Mouse (Mus musculus) liver, embryonic 13.5 days (tissue): ENCODE results near the gene Anxa1. TPM values are rescaled to one million over a fixed set of nuclear protein-coding genes. Genes with fewer than 3 reads are reported as not detected.

Source experiments
- ATAC-seq: fragments of 200-750 bp; cut with Nextera tagmentation; 2 replicates; pipeline ENCODE4 v1.8.0; 2017; ENCODE audit warnings: low read depth, mild to moderate bottlenecking, moderate number of reproducible peaks, moderate library complexity
- DNase-seq: peaks from one replicate; pipeline ENCODE4 v3.0.0; 2022
- H3K27ac ChIP-seq: fragments of 300-500 bp; sonication (generic); 2 replicates; pipeline ENCODE4 v1.5.1; 2015; ENCODE audit warnings: moderate library complexity, mild to moderate bottlenecking, inconsistent platforms
- H3K27me3 ChIP-seq: fragments of 300-500 bp; sonication (generic); 2 replicates; pipeline ENCODE4 v1.6.1; 2015; ENCODE audit warnings: mild to moderate bottlenecking, inconsistent platforms
- H3K36me3 ChIP-seq: fragments of 300-500 bp; sonication (generic); 2 replicates; pipeline ENCODE4 v1.6.1; 2015; ENCODE audit warnings: mild to moderate bottlenecking, inconsistent platforms
- H3K4me1 ChIP-seq: fragments of 300-500 bp; sonication (generic); replicated peaks from 2 replicates; pipeline ENCODE4 v1.6.1; 2015; ENCODE audit warnings: inconsistent platforms
- H3K4me2 ChIP-seq: fragments of 300-500 bp; sonication (generic); 2 replicates; pipeline ENCODE4 v1.6.1; 2015; ENCODE audit warnings: inconsistent platforms, mild to moderate bottlenecking, moderate library complexity
- H3K4me3 ChIP-seq: fragments of 300-500 bp; sonication (generic); replicated peaks from 2 replicates; pipeline ENCODE4 v1.5.1; 2015; ENCODE audit warnings: mild to moderate bottlenecking, inconsistent platforms
- H3K9ac ChIP-seq: fragments of 300-500 bp; sonication (generic); 2 replicates; pipeline ENCODE4 v1.6.1; 2015; ENCODE audit warnings: mild to moderate bottlenecking, inconsistent platforms
- H3K9me3 ChIP-seq: fragments of 300-500 bp; sonication (generic); replicated peaks from 2 replicates; pipeline ENCODE4 v1.6.1; 2016; ENCODE audit warnings: inconsistent platforms
- WGBS: fragments of 180-500 bp; shearing (Covaris S2); methylation state at CpG from one replicate; pipeline ENCODE4 v1.1.7; 2015; ENCODE audit not compliant: insufficient replicate concordance; 5-methylcytosine and 5-hydroxymethylcytosine counted together
- polyA plus RNA-seq: library from polyadenylated mRNA; unstranded; fragments of >200 nt; fragmentation: Nextera tagmentation; extraction: Ambion mirVana; gene quantifications from 2 replicates; pipeline ENCODE4 v1.2.1, GENCODE M21; 2015

Anxa1 gene
- 21.7 and 23.8 TPM in 2 replicates for polyA plus RNA-seq

DNA sequence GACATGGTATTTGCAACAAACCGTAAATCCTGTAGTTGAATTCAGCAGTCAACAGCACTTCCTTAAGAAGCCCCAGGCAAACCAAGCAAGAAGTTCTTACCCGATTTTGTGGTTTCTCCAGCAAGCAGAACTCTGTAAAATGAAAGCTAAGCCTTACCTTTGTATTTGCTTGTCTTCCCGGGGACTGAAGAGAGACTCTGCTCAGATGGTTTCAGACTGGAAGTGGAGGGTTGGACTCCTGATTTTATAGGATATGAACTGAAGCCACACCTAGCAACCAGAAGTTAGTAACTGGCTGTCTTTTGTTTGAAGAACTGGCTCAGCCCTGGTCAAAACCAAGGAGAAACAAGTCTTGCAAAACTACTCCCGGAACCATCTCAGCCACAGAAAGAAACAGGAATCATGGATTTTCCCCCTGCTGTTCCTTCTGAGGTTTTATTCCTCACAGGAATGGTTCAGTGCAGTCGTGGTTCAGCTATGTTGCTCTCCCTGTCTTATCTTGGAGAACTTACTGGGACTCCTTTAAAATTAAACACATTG lies at the start of gene Anxa1:
Gene Anxa1 (minus strand): TSS at position 490 of the 540 bp plus-strand sequence.
- no peak within 1 kb of the TSS for H3K9ac ChIP-seq
- 0 out of 2 replicates have a peak within 1 kb of the TSS, but pooled peaks have one; percentile 8 for H3K4me2 ChIP-seq
- H3K4me3 ChIP-seq, result peak within 1 kb of the TSS; percentile 18; the same call in 1 of the 2 replicates
- no peaks in the 10 kb centered on the region for H3K4me1 ChIP-seq
- DNase-seq (no peak), ATAC-seq (no peak)
- no peak within 1 kb of the TSS for H3K27ac ChIP-seq
- H3K36me3 ChIP-seq, result no peaks in the 10 kb centered on the region
- 20% methylated on average over 5 of the region's 5 CpGs for WGBS
- H3K27me3 ChIP-seq, result no peaks in the 10 kb centered on the region
- H3K9me3 ChIP-seq, result no peaks in the 10 kb centered on the region

DNA sequence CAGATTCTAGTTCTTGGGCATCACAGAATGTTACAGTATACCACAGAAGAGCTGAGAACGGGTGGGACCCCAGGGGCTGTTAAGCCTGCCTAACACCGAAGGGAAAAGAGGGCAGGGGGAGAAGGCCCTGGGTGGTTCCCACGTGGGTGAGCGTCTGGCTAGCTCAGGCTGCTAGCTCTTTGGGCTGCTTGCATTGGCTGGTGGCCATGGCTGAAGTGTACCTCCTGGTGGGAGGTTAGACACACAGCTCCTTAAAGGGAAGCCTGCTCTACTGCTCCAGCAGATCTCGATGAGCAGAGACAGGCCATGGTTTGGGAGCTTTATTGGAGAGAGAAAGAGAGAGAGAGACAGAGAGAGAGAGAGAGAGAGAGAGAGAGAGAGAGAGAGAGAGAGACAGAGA lies 46.3 kb upstream of the Anxa1 start:
- Histone ChIP-seq H3K27me3 (no peaks in the 10 kb centered on the region), H3K9ac (no peak overlapping the region), H3K4me1 (no peaks in the 10 kb centered on the region), H3K4me3 (no peak overlapping the region), H3K9me3 (no peaks in the 10 kb centered on the region), H3K4me2 (no peak overlapping the region), H3K36me3 (no peaks in the 10 kb centered on the region), H3K27ac (no peak overlapping the region)
- 40% methylated on average over 5 of the region's 5 CpGs for WGBS
- no peak for DNase-seq
- no peak for ATAC-seq

DNA sequence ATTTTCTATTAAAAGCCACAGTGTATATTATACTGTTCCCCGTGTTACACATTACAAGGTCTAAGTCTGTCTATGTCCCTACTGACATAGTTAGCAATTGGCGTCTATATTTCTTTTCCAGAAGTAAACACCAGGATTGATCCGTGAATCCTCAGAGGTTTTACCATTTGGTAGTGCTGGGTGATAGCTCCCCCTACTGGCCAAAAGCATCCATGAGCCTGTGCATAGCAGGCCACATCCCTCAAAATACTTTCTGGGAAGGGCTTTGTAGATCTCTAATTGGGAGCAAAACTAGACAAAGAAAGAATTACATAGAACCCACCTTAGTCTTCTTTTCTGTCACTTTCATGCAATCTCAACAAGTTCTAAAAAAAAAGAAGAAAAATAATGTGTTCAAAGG lies 43.8 kb upstream of the Anxa1 start:
- Histone ChIP-seq H3K4me3 (no peak overlapping the region), H3K36me3 (no peaks in the 10 kb centered on the region), H3K9me3 (no peaks in the 10 kb centered on the region), H3K4me2 (no peak overlapping the region), H3K4me1 (no peaks in the 10 kb centered on the region), H3K27me3 (no peaks in the 10 kb centered on the region), H3K27ac (no peak overlapping the region), H3K9ac (no peak overlapping the region)
- DNase-seq (no peak), ATAC-seq (no peak)
- WGBS, result 16% methylated on average over 3 of the region's 3 CpGs

DNA sequence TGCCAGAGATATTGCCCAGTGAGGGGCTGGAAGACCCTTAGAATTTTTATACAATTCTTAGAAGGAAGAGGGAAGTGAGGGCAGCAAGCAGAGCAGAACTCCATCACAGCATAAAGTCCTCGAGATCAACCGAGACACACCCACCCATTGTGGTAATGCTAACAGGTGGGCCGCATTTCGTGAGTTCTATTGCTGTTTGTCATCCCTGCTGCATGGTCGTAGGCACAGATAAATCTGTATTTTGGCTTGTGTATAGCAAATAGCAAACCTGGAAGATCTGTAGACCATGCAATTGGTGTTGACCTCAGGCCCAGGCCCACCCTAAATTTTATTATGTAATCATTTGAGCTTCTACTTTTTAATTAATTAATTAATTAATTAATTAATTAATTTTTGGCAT lies 43.2 kb upstream of the Anxa1 start:
- Histone ChIP-seq H3K9ac (no peak overlapping the region), H3K36me3 (no peaks in the 10 kb centered on the region), H3K27me3 (no peaks in the 10 kb centered on the region), H3K4me3 (no peak overlapping the region), H3K9me3 (no peaks in the 10 kb centered on the region), H3K27ac (no peak overlapping the region), H3K4me1 (no peaks in the 10 kb centered on the region), H3K4me2 (no peak overlapping the region)
- ATAC-seq (no peak), DNase-seq (no peak)
- 64% methylated on average over 5 of the region's 5 CpGs for WGBS

DNA sequence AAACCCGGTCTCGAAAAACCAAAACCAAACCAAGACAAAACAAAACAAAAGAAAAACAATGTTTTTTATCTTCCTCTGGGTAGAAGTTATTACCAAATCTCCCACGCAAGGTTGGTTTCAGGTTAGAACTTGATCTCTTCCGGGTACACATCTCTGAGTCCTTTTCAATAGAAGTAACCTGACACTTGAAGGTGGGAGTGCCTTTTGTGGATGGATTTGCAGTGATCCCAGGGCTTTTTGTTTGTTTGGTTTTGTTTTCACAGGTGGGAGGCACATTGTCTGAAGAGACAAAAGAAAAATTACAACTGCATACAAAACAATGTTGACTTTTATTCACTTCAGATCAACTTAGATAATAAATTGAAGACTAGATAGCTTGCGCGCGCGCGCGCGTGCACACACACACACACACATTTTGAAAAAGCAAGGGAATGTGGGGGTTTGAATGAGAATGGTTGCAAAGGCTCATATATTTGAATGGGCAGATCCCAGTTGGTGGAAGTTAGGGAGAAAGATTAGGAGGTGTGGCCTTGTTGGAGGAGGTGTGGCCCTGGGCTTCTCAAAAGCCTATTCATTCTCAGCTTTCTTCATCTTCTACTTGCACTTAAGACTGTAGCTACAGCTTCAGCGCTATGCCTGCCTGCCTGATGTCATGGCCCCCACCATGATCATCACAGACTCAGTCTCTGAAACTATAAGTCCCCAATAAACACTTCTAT lies 35.9 kb upstream of the Anxa1 start:
- Histone ChIP-seq H3K4me1 (no peaks in the 10 kb centered on the region), H3K27ac (no peak overlapping the region), H3K27me3 (no peaks in the 10 kb centered on the region), H3K9me3 (no peaks in the 10 kb centered on the region), H3K9ac (no peak overlapping the region), H3K4me2 (no peak overlapping the region), H3K4me3 (no peak overlapping the region), H3K36me3 (no peaks in the 10 kb centered on the region)
- ATAC-seq, result no peak
- 69% methylated on average over 12 of the region's 12 CpGs for WGBS
- DNase-seq, result no peak

DNA sequence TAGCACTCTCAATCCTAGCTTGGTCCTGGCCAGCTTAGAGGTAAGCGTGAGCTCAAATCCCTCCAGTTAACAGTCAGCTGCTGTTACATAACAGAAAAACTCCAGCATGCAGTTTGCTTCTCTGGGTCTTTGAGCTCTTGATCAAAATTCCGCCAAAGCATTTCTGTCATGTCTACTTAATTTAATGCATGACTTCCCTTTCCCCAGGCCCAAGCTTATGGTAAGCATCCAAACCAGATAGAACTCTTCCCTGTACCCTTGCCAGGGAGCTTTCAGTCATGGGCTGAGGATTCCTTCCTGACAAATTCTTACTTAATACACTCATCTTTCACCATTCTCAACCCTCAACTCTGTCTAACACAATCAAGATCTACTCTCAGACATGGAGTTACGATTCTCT lies 20.5 kb upstream of the Anxa1 start:
- no peak for DNase-seq
- Histone ChIP-seq H3K9me3 (no peaks in the 10 kb centered on the region), H3K27me3 (no peaks in the 10 kb centered on the region), H3K4me2 (no peak overlapping the region), H3K9ac (no peak overlapping the region), H3K36me3 (no peaks in the 10 kb centered on the region), H3K4me1 (no peaks in the 10 kb centered on the region), H3K4me3 (no peak overlapping the region), H3K27ac (no peak overlapping the region)
- ATAC-seq, result no peak
- 74% methylated on average over 3 of the region's 3 CpGs for WGBS

DNA sequence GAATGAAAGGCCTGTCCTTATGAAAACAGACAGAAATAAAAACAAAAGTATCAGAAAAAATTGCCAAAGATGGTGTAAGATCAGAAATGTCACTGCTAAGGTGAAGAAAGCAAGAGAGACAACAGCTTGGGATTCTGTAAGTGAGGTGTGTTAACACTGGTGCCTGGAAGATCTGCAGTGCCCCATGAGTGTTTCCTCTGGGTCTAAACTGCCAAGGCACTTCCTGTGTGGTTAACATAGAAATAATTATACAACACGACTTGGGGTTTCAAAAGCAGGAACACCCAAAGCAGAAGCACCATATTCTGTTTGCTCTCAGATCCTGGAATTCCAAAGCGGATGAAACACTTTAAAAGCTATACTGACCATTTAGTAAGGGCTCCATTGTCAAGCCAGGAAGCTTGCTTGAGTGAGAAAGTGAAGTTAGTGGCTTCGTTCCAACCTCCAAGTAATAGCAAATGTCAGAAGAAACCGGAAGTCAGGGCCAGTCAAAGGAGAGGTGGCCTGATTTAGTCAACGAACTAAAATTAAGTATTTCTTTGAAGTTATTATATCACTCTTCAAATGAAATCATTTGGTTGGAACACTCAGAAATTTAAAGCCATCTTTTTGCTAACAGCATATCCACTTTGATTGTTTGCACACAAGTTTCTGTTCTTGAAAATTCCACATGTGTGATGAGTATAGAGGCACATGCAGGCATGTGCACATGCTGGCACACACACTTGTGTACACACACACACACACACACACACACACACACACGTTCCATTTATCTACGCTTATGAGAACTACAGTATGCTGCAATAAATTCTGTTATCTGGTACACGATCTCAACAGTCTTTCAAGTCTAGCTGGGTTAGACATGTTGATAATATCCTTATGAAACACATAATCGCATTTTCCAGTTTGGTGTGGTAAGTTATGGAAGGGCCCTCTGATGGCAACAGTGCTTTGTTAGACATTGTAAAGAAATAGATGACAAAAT lies 19.1 kb upstream of the Anxa1 start:
- DNase-seq, result no peak

DNA sequence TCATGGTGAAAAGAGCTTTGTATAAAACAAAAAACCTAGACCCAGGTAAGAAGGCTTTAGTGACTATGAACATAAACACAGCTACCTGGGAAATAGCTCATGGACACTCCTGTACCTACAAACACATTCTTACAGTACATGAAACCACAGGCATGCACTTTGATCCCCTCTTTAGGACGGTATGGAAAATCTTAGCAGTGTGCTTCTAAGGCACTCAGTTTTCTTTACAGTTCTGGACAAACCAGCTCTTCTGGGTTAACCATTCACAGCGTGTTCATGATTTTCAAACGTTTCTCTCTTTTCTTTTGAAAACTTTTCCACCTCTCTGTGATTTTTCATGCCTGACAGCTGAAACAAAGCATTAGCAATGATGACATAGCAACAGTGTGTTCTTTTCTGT lies 15.7 kb upstream of the Anxa1 start:
- Histone ChIP-seq H3K9ac (no peak overlapping the region), H3K4me1 (no peaks in the 10 kb centered on the region), H3K9me3 (no peaks in the 10 kb centered on the region), H3K27me3 (no peaks in the 10 kb centered on the region), H3K27ac (no peak overlapping the region), H3K4me2 (no peak overlapping the region), H3K4me3 (no peak overlapping the region), H3K36me3 (no peaks in the 10 kb centered on the region)
- DNase-seq (no peak), ATAC-seq (no peak)
- 55% methylated on average over 3 of the region's 3 CpGs for WGBS

More for the DNA sequence above, 19.1 kb upstream of the Anxa1 start:
- Histone ChIP-seq H3K27me3 (no peaks in the 10 kb centered on the region), H3K9ac (no peak overlapping the region), H3K36me3 (no peaks in the 10 kb centered on the region), H3K4me2 (no peak overlapping the region), H3K27ac (no peak overlapping the region), H3K9me3 (no peaks in the 10 kb centered on the region), H3K4me1 (no peaks in the 10 kb centered on the region), H3K4me3 (no peak overlapping the region)
- ATAC-seq, result no peak
- 30% methylated on average over 9 of the region's 9 CpGs for whole genome bisulfite sequencing

DNA sequence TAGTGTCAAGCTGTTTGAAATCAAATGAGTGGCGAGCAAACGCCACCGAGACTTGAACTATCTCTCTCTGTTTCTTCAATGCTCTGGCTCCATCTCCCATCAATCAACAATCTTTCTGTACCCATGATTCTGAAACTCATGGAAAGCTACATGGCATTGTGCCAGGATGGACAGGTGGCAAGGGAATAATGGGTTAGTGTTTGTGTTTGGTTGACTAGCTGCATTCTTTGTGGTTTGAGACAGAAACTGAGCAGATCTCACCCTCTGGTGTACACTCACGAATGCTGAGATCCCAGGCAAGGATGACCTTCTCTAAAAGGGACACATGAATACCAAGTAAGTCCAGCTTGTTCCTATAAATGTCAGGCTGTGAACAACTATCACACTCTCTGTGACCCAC lies 14.3 kb upstream of the Anxa1 start:
- Histone ChIP-seq H3K27ac (no peak overlapping the region), H3K36me3 (no peaks in the 10 kb centered on the region), H3K4me1 (no peaks in the 10 kb centered on the region), H3K27me3 (no peaks in the 10 kb centered on the region), H3K9me3 (no peaks in the 10 kb centered on the region), H3K4me2 (no peak overlapping the region), H3K4me3 (no peak overlapping the region), H3K9ac (no peak overlapping the region)
- no peak for DNase-seq
- ATAC-seq, result no peak
- WGBS, result 64% methylated on average over 4 of the region's 4 CpGs

DNA sequence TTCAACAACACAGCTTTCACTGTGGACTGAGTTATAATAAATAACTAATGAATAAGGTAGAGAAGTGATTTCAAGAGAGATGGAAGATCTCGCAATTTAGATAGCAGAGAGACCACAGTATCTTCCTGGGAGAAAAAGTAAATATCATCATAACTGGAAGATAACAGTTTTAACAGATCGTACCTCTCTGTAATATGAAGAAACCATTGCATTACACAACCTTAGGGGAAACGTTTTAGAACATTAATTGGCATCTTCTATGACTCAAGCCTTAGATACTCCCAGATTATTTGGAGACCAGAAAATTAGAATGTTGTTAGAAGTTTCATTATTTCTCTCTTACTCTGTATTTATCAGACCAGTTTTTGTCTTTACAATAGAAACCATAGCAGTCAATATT lies 13.0 kb upstream of the Anxa1 start:
- Histone ChIP-seq H3K9me3 (no peaks in the 10 kb centered on the region), H3K9ac (no peak overlapping the region), H3K27me3 (no peaks in the 10 kb centered on the region), H3K27ac (no peak overlapping the region), H3K4me1 (no peaks in the 10 kb centered on the region), H3K4me2 (no peak overlapping the region), H3K36me3 (no peaks in the 10 kb centered on the region), H3K4me3 (no peak overlapping the region)
- ATAC-seq (no peak), DNase-seq (no peak)
- 45% methylated on average over 3 of the region's 3 CpGs for WGBS

DNA sequence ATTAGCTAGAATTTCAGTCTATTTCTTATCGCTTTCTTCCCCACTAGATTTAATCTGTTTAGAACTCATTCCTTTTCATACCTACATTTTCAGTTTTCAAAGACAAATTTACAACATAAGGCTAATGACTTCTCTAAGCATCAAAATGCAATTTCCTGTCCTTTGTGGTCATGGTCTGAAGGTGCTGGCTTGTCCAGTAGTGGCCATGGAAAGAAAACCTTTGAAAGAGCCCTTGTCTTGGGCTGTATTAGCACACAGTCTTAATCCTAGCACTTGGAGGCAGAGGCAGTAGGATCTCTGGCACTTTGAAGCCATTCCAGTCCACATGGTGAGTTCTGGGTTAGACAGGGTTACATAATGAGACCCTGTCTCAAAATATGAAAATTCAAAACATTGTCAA lies 12.5 kb upstream of the Anxa1 start:
- no peak for ATAC-seq
- DNase-seq, result no peak
- no peak overlapping the region for H3K9ac ChIP-seq
- H3K4me1 ChIP-seq, result no peaks in the 10 kb centered on the region
- H3K27ac ChIP-seq, result no peak overlapping the region
- H3K4me3 ChIP-seq, result no peak overlapping the region
- no peaks in the 10 kb centered on the region for H3K36me3 ChIP-seq
- H3K9me3 ChIP-seq, result no peaks in the 10 kb centered on the region
- 73% methylated on average over 1 of the region's 1 CpGs for WGBS
- no peaks in the 10 kb centered on the region for H3K27me3 ChIP-seq
- H3K4me2 ChIP-seq, result no peak overlapping the region
